Mouse (Mus musculus) heart, embryonic 16.5 days (tissue): Measurements from ENCODE around the gene Babam2. TPM values are rescaled to one million over a fixed set of nuclear protein-coding genes. Genes with fewer than 3 reads are reported as not detected.
A peak's percentile ranks its signal among the peaks of the same experiment; 100 is the strongest.

Experiments used
- ATAC-seq: fragments of 200-750 bp; cut with Nextera tagmentation; replicated peaks from 2 replicates; pipeline ENCODE4 v1.8.0; 2017; ENCODE audit warnings: moderate number of reproducible peaks; ENCODE audit not compliant: insufficient read depth, low FRiP score; ENCODE audit errors: extremely low read depth
- H3K27ac ChIP-seq: fragments of 300-500 bp; sonication (generic); 2 replicates; pipeline ENCODE4 v1.5.1; 2014; ENCODE audit warnings: mild to moderate bottlenecking, low read length, control low read depth, moderate library complexity
- H3K27me3 ChIP-seq: fragments of 300-500 bp; sonication (generic); 2 replicates; pipeline ENCODE4 v1.6.1; 2014; ENCODE audit warnings: low read length, mixed read lengths; ENCODE audit not compliant: control insufficient read depth, insufficient read depth
- H3K36me3 ChIP-seq: fragments of 300-500 bp; sonication (generic); 2 replicates; pipeline ENCODE4 v1.6.1; 2014; ENCODE audit not compliant: control insufficient read depth, insufficient read depth
- H3K4me1 ChIP-seq: fragments of 300-500 bp; sonication (generic); 2 replicates; pipeline ENCODE4 v1.6.1; 2014; ENCODE audit warnings: low read length, mixed read lengths; ENCODE audit not compliant: control insufficient read depth, insufficient read depth
- H3K4me2 ChIP-seq: fragments of 300-500 bp; sonication (generic); 2 replicates; pipeline ENCODE4 v1.6.1; 2014; ENCODE audit warnings: low read depth, mild to moderate bottlenecking, control low read depth, low read length
- H3K4me3 ChIP-seq: fragments of 300-500 bp; sonication (generic); 2 replicates; pipeline ENCODE4 v1.5.1; 2014; ENCODE audit warnings: mild to moderate bottlenecking, control low read depth, low read length
- H3K9ac ChIP-seq: fragments of 300-500 bp; sonication (generic); 2 replicates; pipeline ENCODE4 v1.6.1; 2014; ENCODE audit warnings: low read length, control low read depth
- H3K9me3 ChIP-seq: fragments of 300-500 bp; sonication (generic); replicated peaks from 2 replicates; pipeline ENCODE4 v1.6.1; 2016; ENCODE audit warnings: low read length; ENCODE audit not compliant: control insufficient read depth
- WGBS: fragments of 180-500 bp; shearing (Covaris S2); extraction: QIAGEN DNeasy Blood & Tissue Kit; methylation state at CpG from one replicate; pipeline ENCODE4 v1.1.7; 2014; 5-methylcytosine and 5-hydroxymethylcytosine counted together
- polyA plus RNA-seq: library from polyadenylated mRNA; unstranded; fragments of >200 nt; fragmentation: Nextera tagmentation; extraction: Ambion mirVana; gene quantifications from 2 replicates; pipeline ENCODE4 v1.2.1, GENCODE M21; 2015

Babam2 gene
- polyA plus RNA-seq, 1 experiment from 2014 or later, result 39.9 TPM

GRCm38 (mm10) chr5:32056126-32056525 is 358.6 kb downstream of the Babam2 start:
- H3K27me3 ChIP-seq, result no peaks in the 10 kb centered on the region
- no peak overlapping the region for H3K27ac ChIP-seq
- no peak overlapping the region for H3K9ac ChIP-seq
- ATAC-seq, result no peak
- H3K36me3 ChIP-seq, result no peaks in the 10 kb centered on the region
- no peaks in the 10 kb centered on the region for H3K9me3 ChIP-seq
- 81% methylated on average over 1 of the region's 1 CpGs for WGBS
- H3K4me3 ChIP-seq, result no peak overlapping the region
- H3K4me2 ChIP-seq, result no peak overlapping the region
- H3K4me1 ChIP-seq, result no peaks in the 10 kb centered on the region

- Histone ChIP-seq H3K9me3 (no peaks in the 10 kb centered on the region), H3K36me3 (no peaks in the 10 kb centered on the region), H3K4me1 (no peaks in the 10 kb centered on the region), H3K4me3 (no peak overlapping the region), H3K27ac (no peak overlapping the region), H3K4me2 (no peak overlapping the region), H3K27me3 (no peaks in the 10 kb centered on the region), H3K9ac (no peak overlapping the region)
- ATAC-seq, result no peak
- WGBS, result 60% methylated on average over 8 of the region's 8 CpGs
Observed at GRCm38 (mm10) chr5:32058481-32059253, 361.2 kb downstream of the Babam2 start.

- Histone ChIP-seq H3K27ac (no peak overlapping the region), H3K4me2 (0 out of 2 replicates have a peak overlapping the region, but pooled peaks have one; percentile 4)
Observed at GRCm38 (mm10) chr5:32059254-32059796, 361.8 kb downstream of the Babam2 start.

GRCm38 (mm10) chr5:32060485-32060884 is 363.0 kb downstream of the Babam2 start:
- no peak overlapping the region for H3K4me2 ChIP-seq
- WGBS, result 75% methylated on average over 2 of the region's 2 CpGs
- no peak for ATAC-seq

More at GRCm38 (mm10) chr5:32059254-32059796, 361.8 kb downstream of the Babam2 start:
- Histone ChIP-seq H3K9me3 (no peaks in the 10 kb centered on the region), H3K27me3 (no peaks in the 10 kb centered on the region), H3K4me1 (no peaks in the 10 kb centered on the region), H3K9ac (no peak overlapping the region), H3K36me3 (no peaks in the 10 kb centered on the region), H3K4me3 (no peak overlapping the region)
- 67% methylated on average over 8 of the region's 8 CpGs for WGBS
- ATAC-seq, result no peak

GRCm38 (mm10) chr5:32061854-32062253 is 364.4 kb downstream of the Babam2 start:
- WGBS, result 92% methylated on average over 1 of the region's 1 CpGs
- Histone ChIP-seq H3K27me3 (no peaks in the 10 kb centered on the region), H3K4me3 (no peak overlapping the region), H3K27ac (no peak overlapping the region), H3K4me1 (peaks cover 16% of the 10 kb centered on the region), H3K4me2 (no peak overlapping the region), H3K9ac (no peak overlapping the region), H3K36me3 (no peaks in the 10 kb centered on the region), H3K9me3 (no peaks in the 10 kb centered on the region)
- ATAC-seq, result no peak

More at GRCm38 (mm10) chr5:32060485-32060884, 363.0 kb downstream of the Babam2 start:
- H3K4me1 ChIP-seq, result peaks cover 4% of the 10 kb centered on the region; the same call in 1 of the 2 replicates
- H3K27me3 ChIP-seq, result no peaks in the 10 kb centered on the region
- no peak overlapping the region for H3K4me3 ChIP-seq
- H3K27ac ChIP-seq, result no peak overlapping the region
- H3K9me3 ChIP-seq, result no peaks in the 10 kb centered on the region
- no peak overlapping the region for H3K9ac ChIP-seq
- H3K36me3 ChIP-seq, result no peaks in the 10 kb centered on the region

- no peak overlapping the region for H3K9ac ChIP-seq
- H3K36me3 ChIP-seq, result no peaks in the 10 kb centered on the region
- peak overlapping the region; percentile 34 for H3K27ac ChIP-seq
- H3K27me3 ChIP-seq, result no peaks in the 10 kb centered on the region
- H3K9me3 ChIP-seq, result no peaks in the 10 kb centered on the region
- no peak overlapping the region for H3K4me3 ChIP-seq
- ATAC-seq, result no peak
- H3K4me2 ChIP-seq, result no peak overlapping the region
- 55% methylated on average over 2 of the region's 2 CpGs for WGBS
- peaks cover 23% of the 10 kb centered on the region for H3K4me1 ChIP-seq
Observed at GRCm38 (mm10) chr5:32064341-32065105, 367.0 kb downstream of the Babam2 start.

GRCm38 (mm10) chr5:32066015-32066734 is 368.7 kb downstream of the Babam2 start:
- peak overlapping the region; percentile 69 for H3K27ac ChIP-seq
- H3K4me1 ChIP-seq, result peaks cover 27% of the 10 kb centered on the region
- 27% methylated on average over 5 of the region's 5 CpGs for WGBS
- H3K4me2 ChIP-seq, result no peak overlapping the region; the same call in 1 of the 2 replicates
- no peaks in the 10 kb centered on the region for H3K9me3 ChIP-seq
- no peaks in the 10 kb centered on the region for H3K36me3 ChIP-seq
- peak; percentile 69 for ATAC-seq
- no peak overlapping the region for H3K4me3 ChIP-seq
- no peaks in the 10 kb centered on the region for H3K27me3 ChIP-seq
- H3K9ac ChIP-seq, result no peak overlapping the region

GRCm38 (mm10) chr5:32066839-32067238 is 369.4 kb downstream of the Babam2 start:
- Histone ChIP-seq H3K27ac (peak overlapping the region; percentile 69), H3K4me2 (no peak overlapping the region), H3K9me3 (no peaks in the 10 kb centered on the region), H3K27me3 (no peaks in the 10 kb centered on the region), H3K9ac (no peak overlapping the region), H3K4me1 (peaks cover 27% of the 10 kb centered on the region), H3K4me3 (no peak overlapping the region), H3K36me3 (no peaks in the 10 kb centered on the region)
- ATAC-seq, result no peak
- WGBS, result 81% methylated on average over 2 of the region's 2 CpGs
